Mouse (Mus musculus) heart, adult 8-10 months (tissue): ENCODE results near the gene Cerk. TPM values are rescaled to one million over a fixed set of nuclear protein-coding genes. Genes with fewer than 3 reads are reported as not detected.
"Not testable (repeated sequence)": the region's sequence is repeated elsewhere in the genome, so short reads cannot be mapped to it uniquely, and the experiment has no call there.

ENCODE experiments used
- DNase-seq: peaks from one replicate; pipeline ENCODE4 v3.0.0; 2022; ENCODE audit warnings: low spot score
- total RNA-seq, 4 experiments: library from RNA; stranded (reverse); gene quantifications; 2 replicates each; pipeline ENCODE4 v1.2.4; 2022

Cerk gene
- total RNA-seq, 4 experiments from 2014 or later: 25.5 to 32.9 (median 29.4) TPM

DNA sequence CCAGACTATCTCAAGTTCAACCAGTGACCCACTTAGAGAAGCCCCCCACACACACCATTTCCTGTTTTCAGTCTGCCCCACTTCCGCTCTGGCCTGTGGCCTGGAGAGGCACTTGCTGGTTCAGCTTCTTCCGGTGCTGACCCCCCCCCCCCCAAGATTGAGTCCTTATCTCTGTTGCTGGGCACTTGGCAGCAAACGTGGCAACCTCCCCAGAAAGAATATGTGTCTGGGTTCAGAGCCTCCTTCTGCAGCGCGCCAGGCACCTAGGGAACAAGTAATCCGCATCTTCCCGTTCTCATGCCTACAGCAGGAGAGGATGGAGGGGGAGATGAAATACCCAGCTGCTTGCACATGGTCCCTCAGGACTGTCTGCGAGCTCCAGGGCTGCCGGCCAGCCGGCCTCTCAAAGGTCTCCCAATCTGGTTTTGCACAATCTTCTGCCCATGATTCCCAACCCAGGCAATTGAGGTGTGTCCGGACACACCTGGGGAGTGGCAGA is 4.0 kb downstream of the Cerk start:
- DNase-seq: peak; percentile 63

DNA sequence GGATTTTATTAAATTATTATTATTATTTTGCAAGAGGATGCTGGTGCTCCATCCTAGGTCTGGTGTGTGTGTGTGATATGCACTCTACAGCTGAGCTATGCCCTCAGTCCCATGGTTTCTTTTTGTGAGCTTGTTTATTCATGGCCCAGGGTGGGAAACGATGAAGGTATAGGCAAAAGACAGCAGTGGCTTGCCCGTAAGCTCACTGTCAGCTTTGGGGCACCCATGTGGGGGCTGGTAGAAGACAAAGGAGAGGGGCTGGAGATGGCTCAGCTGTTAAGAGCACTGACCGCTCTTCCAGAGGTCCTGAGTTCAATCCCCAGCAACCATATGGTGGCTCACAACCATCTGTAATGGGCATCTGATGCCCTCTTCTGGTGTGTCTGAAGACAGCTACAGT is 4.6 kb downstream of the Cerk start:
- not testable (repeated sequence) for DNase-seq

DNA sequence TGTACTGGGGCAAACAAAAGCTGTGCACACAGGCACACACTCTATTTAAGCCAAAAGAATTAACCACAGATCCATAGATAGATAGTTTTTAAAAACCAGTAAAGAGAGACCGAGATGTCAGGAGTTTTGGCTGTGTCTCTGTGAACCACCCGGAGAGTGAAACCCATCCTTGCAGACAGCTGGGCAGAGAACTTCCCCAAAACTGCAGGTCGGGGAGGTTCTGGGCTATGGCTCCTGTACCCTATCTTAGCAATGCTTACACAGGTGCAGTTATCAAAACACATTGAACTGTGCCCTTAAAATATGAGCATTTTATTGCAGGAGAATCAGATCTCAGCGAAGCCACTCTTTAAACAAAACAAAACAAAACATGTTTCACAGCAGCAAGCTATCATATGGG is 5.5 kb downstream of the Cerk start:
- no peak for DNase-seq

DNA sequence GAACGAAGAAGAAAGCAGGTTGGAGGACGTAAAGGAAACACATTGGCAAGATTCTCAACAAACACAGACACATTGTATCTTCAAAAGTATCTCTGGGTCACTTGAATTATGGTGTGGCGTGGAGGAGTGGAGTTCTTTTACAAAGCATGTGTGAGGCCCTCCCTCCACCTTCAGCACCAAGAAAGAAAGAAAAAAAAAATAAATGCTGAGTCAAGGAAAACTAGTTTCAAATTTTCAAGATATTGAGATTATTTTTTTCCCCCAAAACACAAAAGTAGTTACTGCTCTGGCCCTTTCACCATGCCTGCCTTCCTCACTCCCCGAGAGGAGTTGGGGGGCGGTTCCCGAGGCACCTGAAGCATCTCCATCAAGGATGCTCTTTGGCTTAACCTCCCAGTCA is 7.3 kb downstream of the Cerk start:
- DNase-seq: no peak

DNA sequence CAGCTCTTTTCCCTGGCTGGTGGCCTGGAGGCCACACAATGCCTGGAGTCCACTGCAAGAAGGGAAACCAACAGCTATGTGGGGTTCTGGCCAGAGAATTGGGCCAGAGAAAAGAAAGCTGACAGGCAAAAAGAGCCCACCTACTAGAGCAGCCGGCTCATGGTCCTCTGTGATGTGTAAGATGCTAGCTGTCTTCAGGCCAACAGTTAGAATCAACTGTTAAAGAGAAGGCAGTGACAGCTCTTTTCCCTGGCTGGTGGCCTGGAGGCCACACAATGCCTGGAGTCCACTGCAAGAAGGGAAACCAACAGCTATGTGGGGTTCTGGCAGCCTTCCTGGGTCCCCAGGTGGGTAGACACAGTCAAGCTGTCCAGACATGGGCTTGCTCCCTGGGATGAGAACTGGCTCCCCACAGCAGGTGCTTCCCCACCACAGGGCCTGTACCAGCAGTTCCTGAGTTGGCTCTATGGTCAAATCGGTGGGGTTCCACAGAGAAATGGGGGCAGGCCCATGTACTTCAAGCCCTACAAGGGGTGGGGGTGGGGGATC is 8.2 kb downstream of the Cerk start:
- DNase-seq: not testable (repeated sequence)

DNA sequence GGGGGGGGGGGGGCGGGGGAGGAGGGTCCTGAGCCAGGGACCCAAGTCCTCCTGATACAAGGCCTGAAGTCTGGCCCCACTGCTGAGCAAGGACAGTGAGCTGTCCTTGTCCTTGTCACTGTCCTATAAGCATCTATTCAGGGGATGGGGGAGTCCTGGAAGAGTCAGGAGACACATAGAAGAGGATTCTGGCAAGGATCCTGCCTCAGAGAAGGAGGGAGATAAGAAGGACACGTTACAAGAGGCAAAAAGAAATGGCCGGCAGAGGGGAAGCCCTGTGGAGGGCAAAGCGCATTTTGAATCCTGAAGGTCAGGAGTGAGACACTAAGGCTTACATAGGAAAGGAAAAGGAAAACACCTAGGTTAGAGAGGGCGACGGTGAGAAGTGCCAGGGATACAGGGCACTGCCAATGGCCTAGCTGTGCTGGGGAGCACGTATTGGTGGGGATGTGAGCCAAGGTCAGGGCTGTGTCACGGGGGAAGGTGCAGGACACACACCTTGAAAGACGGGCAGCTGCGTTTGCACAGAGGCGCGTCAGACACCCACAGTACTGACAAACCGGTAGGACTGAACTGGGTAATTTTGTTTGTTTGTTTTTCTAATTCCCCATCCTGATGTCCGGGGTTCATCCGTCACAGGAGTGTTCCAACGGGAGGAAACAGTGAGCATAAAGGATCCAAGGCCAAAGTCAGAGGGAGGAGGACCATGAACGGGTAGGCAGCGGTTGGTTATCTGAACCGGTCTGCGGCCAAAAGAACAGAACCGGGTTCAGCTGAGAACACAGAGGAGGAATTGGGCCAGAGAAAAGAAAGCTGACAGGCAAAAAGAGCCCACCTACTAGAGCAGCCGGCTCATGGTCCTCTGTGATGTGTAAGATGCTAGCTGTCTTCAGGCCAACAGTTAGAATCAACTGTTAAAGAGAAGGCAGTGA is 8.9 kb downstream of the Cerk start:
- DNase-seq: no peak

DNA sequence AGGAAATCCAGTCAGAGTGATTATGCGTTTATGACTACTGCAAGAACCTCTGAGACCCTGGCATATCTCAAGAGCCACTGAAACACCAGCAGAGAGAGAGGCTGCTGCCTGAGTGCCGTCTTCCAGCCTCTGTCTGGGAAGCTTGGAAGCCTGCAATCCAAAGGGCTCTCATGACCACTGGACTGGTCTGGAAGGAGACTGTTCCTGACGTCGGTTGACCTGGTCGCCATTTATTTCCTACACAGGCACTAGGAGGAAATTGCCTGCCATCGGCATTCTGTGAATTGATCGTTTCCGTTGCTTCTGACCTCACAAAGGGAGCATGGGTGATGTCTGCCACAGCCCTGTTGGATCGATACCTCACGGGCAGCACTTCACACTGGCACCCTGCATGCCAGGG is 9.8 kb downstream of the Cerk start:
- DNase-seq: no peak

DNA sequence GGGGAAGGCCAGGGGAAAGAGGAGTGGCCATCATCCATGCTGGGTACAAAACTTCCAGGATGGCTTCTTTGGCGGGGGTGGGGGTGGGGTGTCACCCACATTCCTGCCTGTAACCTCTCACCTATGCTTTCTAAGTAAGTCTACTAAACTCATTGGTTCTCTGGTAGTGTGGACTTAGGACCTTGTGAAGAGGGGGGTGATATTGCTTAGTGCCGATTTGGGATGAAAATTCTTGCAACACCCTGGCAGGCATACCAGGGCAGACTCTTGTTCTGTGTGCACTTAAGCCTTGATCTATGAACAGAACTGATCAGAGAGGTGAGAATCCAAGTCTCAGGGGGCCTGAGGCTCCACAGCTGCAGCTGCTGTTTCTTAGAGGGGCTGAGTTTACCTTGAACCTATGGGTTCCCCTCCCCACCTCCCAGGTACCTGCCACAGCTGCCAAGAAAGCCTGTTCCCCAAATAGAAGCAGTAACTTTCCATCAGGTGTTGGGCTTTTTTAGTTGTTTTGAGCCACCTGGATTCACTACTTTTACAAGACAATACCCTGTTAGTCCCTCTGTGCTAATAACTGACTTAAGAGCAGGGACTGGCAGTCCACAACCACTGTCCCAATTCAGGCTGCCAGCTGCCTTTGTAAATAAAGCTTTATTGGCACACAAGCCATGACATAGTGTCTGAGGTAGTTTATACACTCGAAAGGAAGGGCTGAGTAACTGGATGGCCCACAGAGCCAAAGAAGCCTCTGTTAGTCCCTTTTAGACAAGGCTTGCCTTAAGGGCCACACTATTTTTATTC is 10.5 kb downstream of the Cerk start:
- DNase-seq: no peak

DNA sequence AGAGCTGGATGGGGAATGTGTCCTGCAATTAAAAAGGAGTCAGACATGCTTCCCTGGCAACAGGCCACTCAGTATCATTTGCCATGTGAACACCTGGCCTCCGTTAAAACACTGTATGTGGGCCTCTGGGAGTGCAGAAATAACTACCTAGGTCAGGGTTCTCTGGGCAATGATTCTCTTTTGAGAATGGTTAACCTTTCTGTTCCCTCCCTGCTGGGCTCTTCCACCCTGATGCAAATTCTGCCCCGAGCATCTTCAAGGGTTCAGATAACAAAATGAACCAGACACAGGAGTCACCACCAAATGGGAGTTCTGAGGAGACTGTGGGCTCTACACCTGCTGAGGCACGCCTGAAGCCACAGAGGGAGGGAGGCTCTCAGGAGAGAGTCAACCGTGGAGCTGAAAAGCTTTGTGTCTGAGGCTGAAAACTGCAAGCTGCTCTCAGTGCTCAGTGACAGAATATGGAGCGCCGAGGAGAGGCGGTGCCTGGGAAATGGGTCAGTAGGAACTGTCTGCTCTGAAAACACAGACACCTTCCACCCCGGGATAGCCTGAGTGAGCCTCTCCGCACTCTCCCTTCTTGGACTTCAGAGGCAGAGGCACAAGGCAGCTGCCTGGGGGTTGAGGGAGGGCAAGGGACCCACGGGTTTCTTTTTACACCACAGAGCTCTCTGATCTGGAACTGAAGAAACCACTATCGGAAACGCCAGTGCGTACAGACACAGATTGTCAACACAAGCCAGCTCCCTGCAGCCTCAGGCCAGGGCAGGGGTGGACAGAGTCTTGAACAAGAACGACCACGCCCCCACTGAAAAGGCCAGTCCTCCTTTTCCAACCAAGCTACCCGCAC is 12.6 kb downstream of the Cerk start:
- DNase-seq: no peak

DNA sequence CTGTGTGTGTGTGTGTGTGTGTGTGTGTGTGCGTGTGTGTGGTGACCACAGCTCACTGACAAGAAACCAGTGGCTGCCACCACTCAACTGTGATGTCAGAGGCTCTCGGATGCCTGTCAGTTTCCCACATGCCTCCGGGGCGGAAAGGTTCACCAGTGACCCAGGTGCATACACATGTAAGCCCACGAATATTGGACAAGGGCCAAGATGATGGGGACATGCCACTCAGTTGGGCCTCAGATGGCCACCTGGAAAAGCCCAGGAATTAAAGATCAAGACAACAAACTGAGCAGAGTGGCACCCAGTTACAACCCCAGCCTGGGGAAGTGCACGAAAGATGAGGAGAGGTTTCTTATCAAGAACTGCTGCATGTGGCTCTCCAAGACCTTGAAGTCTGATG is 13.4 kb downstream of the Cerk start:
- no peak for DNase-seq

DNA sequence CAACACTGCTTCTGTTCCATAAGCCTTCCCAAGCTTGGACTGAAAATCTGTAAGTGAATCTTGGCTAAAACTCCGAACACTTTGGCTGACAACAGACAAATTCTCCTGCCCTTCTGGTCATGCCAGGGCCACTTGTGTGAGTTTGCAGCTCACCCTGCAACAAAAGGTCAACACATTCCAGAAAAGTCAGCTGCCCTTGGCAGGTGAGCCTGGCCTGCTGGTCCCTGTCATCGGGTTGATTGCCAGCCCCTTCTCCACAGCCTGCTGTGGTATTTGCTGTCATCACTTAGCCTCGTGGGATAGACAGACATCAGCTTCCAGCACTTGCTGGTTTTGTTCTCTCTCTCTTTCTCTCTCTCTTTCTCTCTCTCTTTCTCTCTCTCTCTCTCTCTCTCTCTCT is 13.8 kb downstream of the Cerk start:
- peak; percentile 72 for DNase-seq

DNA sequence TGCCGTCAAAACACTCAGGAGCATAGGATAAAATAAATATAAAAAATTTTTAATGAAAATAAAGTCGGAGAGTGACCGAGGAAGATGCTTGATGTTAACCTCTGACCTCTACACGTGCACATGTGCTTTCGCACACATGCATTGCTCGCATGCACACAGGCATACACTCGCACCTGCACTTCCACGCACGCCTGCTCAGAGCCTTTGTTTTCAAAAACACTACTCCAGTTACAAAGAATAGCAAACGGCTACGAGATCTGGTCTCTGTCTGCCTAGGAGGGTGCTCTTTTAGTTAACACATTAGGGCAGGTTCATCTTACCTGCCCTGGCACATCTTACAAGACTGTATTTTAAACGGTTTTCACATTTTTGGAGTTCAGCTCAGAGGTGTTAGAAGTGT is 14.6 kb downstream of the Cerk start:
- no peak for DNase-seq

DNA sequence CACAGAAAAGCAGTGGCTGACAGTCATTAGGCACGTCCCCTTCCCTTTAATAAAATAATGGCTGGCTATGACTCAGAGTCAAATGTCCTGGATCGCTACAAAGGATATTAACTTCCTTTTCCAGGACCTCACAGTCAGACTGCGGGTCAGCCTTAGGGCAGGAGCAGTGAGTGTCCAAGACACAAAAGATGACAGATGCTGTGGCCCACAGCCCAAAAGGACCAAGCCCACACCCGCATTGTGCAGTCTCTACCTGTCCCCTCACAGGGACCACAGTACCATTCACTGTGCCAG is 16.2 kb downstream of the Cerk start:
- DNase-seq: peak; percentile 73

DNA sequence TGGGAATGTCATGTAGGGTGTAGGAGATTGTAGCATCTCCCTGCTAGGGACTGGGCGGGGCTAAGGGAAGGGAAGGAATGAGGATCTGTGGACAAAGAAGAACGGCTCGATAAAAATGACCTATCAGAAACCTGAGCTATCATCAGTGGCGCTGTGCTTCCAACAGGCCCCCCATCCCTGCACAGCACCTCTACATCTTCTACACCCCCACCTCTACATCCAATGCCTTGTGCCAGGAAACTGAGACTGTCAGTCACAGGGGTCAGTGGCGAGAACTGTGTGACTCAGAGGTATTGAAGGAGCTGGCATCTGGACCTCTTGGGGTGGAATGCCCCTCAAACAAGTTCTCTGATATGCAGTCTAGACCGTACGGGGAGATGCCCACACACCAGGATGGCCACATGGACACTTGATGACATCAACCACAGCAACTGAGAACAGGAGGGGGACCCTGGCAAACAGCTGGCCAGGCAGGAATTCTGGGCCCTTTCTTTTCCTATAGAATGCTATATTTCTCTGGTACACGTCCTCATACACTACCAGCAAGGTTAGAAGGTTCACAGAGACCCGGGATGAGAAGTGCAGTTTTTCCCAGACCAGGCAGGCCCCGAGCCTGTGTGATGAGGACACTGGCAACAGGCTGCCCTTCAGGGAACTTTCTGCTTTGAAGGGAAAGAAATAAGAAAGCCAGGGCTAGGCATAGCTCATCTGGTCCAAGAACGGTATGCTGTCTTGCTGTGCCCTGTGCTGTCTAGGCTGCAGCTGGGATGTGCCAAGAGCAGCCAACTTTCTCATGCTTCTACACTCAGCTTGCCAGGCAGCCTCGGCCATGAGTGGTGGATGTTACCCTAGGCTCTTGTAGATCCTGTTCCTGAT is 16.8 kb downstream of the Cerk start:
- no peak for DNase-seq

DNA sequence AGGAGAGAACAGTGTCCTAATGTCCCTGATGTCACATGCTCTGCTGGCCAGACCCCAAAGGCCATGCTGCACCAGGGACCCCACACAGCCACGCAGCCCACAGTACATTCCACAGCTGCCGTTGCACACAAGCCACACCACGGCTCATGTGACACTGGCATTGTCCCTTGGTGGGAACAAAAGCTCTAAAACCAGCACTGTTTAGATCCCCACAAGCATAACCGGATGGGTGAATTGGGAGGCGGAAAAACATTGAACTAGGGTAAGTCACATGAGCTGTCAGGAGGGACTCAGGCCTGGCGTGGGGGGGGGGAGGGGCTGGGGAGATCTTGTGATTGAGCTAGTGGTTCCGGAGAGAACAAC is 17.5 kb downstream of the Cerk start:
- no peak for DNase-seq

DNA sequence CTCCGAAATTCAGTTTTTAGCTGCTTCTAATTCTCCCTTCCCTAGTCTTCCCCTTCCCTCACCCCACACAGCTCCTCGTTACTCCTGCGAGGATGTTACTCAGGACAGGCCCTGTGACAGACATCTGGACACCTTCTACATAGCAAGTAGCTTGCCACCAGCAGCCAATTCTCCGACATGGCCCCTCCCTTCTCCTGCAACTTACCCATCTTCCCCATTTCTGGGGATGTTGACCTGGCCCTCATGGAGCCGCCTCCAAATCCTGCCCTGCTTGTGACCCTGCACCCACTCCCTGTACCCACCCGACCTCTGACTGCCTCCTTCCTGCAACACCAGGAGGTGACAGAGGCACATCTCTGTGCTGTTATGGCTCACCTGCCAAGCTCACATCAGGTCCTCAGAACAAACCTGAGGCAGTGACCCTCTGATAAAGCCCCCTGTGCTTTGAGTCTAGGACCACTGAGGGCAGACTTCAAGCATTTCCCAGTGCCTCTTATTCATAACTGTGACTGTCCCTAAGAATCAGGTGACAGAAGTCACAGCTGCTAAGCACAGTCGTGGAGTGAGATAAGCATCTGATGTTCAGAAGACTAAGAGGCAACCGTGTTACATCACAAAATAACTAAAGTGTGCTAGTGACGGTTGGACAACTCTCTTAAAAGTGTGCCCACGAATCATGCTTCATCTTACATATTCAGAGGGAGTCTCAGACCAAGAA is 18.0 kb downstream of the Cerk start:
- DNase-seq: no peak

DNA sequence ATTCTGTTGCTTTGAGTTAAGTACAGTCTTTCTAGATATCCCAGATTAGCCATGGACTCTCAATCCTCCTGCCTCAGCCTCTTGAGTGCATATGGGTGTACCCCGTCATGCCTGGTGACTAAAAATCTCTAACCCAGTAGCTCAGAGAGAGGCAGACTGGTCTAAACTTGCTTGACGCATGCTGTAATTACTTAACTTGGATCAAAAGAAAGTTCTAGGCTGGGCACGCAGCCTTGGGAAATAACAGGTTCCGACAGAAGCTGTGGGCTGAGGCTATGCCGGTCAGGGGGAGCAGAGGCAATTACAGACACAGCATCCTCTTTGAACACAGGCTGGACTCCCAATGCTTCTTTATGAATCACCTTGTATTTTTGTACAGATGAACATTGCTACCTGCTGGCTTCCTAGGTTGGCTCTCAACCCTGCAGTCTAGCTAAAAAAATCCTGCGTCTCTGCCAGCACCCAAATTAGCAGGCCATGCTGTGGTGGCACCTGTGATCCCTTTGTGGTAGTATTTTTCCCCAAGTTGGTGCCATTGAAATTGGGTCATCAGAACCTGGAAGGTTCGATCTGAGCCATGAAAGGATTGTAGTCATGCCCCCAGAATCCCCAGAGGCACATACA is 18.8 kb downstream of the Cerk start:
- DNase-seq: no peak

DNA sequence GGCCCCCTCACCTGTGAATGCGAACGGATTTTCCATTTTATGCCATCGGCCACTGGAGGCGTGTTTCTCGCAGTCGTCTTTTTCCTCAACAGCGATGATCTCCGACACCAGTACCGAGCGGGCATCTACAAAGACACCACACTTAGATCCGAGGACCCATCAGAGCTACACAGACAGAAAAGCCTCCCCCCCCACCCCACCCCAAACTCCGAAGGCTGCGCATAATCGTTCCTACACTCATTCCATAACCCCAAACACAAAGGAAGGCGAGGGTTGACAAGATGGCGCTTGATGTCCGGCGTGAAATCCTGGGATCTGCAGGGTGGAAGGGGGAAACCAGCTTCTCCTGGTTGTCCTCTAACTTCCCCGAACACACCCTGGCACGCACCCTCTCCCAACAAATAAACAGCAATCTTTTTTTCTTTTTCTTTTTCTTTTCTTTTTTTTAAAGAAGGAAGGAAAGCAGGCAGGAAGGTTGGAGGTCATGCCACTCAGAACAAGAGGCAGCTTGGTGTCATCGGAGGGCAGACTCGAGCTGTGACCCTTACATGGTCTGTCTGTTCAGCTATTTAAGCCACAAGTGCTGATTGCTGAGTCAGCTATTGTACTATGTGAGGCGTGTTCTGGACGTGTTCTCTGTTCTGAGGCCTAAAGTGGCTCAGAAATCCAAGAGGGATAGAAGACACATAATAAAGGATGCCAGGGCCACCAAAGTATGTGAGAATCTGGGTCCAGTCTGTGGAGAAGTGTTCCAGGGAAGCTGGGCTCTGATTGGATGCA is 19.9 kb downstream of the Cerk start:
- DNase-seq: no peak
